In genomic region chr3:97032053-97032496, GRCm38 (mm10) we compare ENCODE assay signal across 8 mouse cellular contexts.
DNase-seq lines count a peak whose midpoint lies in the region; ATAC-seq and TF ChIP-seq lines count a peak whose summit lies in the region.

No protein-coding gene starts in this region.

- WGBS in hindbrain, postnatal 0 days, result 2% methylated on average over 10 of the region's 10 CpGs
- WGBS in midbrain, embryonic 10.5 days, result 2% methylated on average over 10 of the region's 10 CpGs

- no peak for TF ChIP-seq CTCF in hindbrain, postnatal 0 days (IDR thresholded peaks at IDR 0.05; ENCODE audit: low read depth)

- intact Hi-C loops in left cerebral cortex, postnatal 10 days (cut with DNase I), result no loop called here
- intact Hi-C loops in left cerebral cortex, postnatal 36 days (cut with DNase I), result no loop called here

- H3K4me3 ChIP-seq in hindbrain, postnatal 0 days (ENCODE audit: low read length), result peak overlapping the region; percentile 21
- H3K4me3 ChIP-seq in midbrain, embryonic 10.5 days, result peak overlapping the region; percentile 55

- no peak for DNase-seq in frontal cortex, postnatal 10 days (ENCODE audit: low spot score in 2 of 2)
- DNase-seq in embryo, embryonic 11 days, result peak; percentile 52
- DNase-seq in hindbrain, postnatal 0 days (ENCODE audit: low spot score), result no peak
- peak; percentile 35 for DNase-seq in midbrain, embryonic 10.5 days (ENCODE audit: low spot score)
- DNase-seq in left cerebral cortex, postnatal 10 days (ENCODE audit: extremely low spot score in 1 of 2, low spot score in 2 of 2), result no peak
- DNase-seq in left cerebral cortex, postnatal 36 days (ENCODE audit: low spot score in 2 of 2), result no peak

- H3K27ac ChIP-seq in hindbrain, postnatal 0 days, result no peak overlapping the region
- H3K27ac ChIP-seq in midbrain, embryonic 10.5 days (replicated peaks), result peak overlapping the region; percentile 79

- peak overlapping the region; percentile 54 for H3K4me2 ChIP-seq in hindbrain, postnatal 0 days (ENCODE audit: low read depth, low read length)

- no peaks in the 10 kb centered on the region for H3K36me3 ChIP-seq in hindbrain, postnatal 0 days (ENCODE audit: insufficient read depth, low read length)
- no peaks in the 10 kb centered on the region for H3K36me3 ChIP-seq in midbrain, embryonic 10.5 days

- H3K4me1 ChIP-seq in hindbrain, postnatal 0 days (ENCODE audit: insufficient read depth, low read length), result no peaks in the 10 kb centered on the region
- H3K4me1 ChIP-seq in midbrain, embryonic 10.5 days, result peaks cover 16% of the 10 kb centered on the region

- no peak overlapping the region; the same call in 1 of the 2 replicates for H3K9ac ChIP-seq in hindbrain, postnatal 0 days (replicated peaks; ENCODE audit: low read length)

- no peaks in the 10 kb centered on the region; the same call in 1 of the 2 replicates for H3K27me3 ChIP-seq in hindbrain, postnatal 0 days (ENCODE audit: insufficient read depth, low read length)
- H3K27me3 ChIP-seq in midbrain, embryonic 10.5 days (ENCODE audit: low read depth, poor library complexity, severe bottlenecking), result peaks cover 13% of the 10 kb centered on the region

- peak; percentile 47; the same call in 1 of the 2 replicates for ATAC-seq in frontal cortex, adult (ENCODE audit: low TSS enrichment)
- ATAC-seq in hindbrain, postnatal 0 days, result 0 out of 2 replicates have a peak, but pooled peaks have one; percentile 32
- ATAC-seq in monocyte, adult 5-6 weeks (replicated peaks; ENCODE audit: insufficient number of reproducible peaks, low FRiP score, low TSS enrichment, poor library complexity, severe bottlenecking), result no peak

- no peaks in the 10 kb centered on the region for H3K9me3 ChIP-seq in hindbrain, postnatal 0 days (ENCODE audit: low read length)
- no peaks in the 10 kb centered on the region for H3K9me3 ChIP-seq in midbrain, embryonic 10.5 days (replicated peaks)

Comparison
In these comparisons a context has a peak if more than half of its experiments do, and no peak if none do; other contexts are left out.
1. DNase-seq: peak in embryo, embryonic 11 days (single experiment) and midbrain, embryonic 10.5 days (single experiment); none in frontal cortex, postnatal 10 days (0 of 2), hindbrain, postnatal 0 days (single experiment), left cerebral cortex, postnatal 10 days (0 of 2) and left cerebral cortex, postnatal 36 days (0 of 2).